Mouse (Mus musculus): ENCODE data around the gene Sbf1. TPM values are rescaled to one million over a fixed set of nuclear protein-coding genes. Genes with fewer than 3 reads are reported as not detected.

The Sbf1 gene
- polyA plus RNA-seq, 1 experiment from 2014 or later, result 78.3 TPM

DNA sequence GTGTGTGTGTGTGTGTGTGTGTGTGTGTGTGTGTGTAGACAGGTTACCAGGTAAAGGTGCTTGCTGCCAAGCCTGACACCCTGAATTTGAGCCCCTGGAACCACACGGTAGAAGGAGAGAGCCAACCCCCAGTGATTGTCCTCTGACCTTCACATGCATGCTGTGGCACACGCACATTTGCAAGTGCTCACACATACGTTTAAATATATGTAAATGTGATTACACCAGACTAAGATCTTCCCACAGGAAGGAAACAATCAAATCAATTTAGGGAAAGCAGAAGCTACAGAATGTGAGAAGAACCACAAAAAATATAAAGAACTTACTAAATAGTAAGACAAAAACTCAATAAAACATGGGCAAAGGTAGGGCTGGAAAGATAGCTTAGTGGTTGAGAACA is 25.0 kb upstream of the Sbf1 start:
- H3K9me3 ChIP-seq (replicated peaks), result no peaks in the 10 kb centered on the region
- WGBS, result 86% methylated on average over 3 of the region's 3 CpGs
- H3K27ac ChIP-seq (replicated peaks), result no peak overlapping the region
- H3K27me3 ChIP-seq (ENCODE audit: low read depth, poor library complexity, severe bottlenecking), result no peaks in the 10 kb centered on the region
- no peaks in the 10 kb centered on the region for H3K36me3 ChIP-seq
- H3K4me3 ChIP-seq, result no peak overlapping the region
- no peak for DNase-seq (ENCODE audit: low spot score)
- H3K4me1 ChIP-seq, result no peaks in the 10 kb centered on the region

DNA sequence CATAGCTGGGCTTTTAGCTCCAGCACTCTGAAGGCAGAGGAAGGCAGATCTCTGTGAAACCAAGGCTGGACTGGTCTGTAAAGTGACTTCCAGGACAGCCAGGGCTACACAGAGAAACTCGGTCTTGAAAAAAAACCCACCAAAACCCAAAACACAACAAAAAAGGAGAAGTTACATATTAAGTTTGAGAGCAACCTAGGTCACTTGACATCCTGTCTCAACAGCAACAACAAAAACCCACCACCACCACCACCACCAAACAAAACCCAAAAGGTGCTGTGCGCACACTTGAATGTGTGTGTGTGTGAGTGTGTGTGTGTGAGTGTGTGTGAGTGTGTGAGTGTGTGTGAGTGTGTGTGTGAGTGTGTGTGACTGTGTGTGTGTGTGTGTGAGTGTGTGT is 24.6 kb upstream of the Sbf1 start:
- no peak overlapping the region for H3K4me3 ChIP-seq
- no peaks in the 10 kb centered on the region for H3K9me3 ChIP-seq (replicated peaks)
- H3K27ac ChIP-seq (replicated peaks), result no peak overlapping the region
- DNase-seq (ENCODE audit: low spot score), result no peak
- WGBS, result 87% methylated on average over 2 of the region's 2 CpGs
- no peaks in the 10 kb centered on the region for H3K27me3 ChIP-seq (ENCODE audit: low read depth, poor library complexity, severe bottlenecking)
- no peaks in the 10 kb centered on the region for H3K36me3 ChIP-seq
- no peaks in the 10 kb centered on the region for H3K4me1 ChIP-seq

DNA sequence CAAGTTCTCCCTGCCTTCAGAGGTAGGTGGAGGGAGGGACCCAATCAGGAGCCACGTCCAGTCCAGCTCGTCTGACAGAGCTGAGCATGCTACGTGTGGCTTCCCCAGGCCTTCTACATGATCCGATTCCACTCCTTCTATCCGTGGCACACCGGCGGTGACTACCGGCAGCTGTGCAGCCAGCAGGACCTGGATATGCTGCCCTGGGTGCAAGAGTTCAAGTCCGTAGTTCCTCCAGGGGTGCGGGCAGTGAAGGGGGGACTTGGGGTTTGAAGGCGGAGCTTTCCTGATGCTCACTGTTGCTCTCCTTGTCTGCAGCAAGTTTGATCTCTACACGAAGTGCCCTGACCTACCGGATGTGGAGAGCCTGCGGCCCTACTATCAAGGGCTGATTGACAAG is 21.3 kb upstream of the Sbf1 start:
- 86% methylated on average over 14 of the region's 14 CpGs for WGBS
- DNase-seq (ENCODE audit: low spot score), result no peak
- H3K36me3 ChIP-seq, result no peaks in the 10 kb centered on the region

DNA sequence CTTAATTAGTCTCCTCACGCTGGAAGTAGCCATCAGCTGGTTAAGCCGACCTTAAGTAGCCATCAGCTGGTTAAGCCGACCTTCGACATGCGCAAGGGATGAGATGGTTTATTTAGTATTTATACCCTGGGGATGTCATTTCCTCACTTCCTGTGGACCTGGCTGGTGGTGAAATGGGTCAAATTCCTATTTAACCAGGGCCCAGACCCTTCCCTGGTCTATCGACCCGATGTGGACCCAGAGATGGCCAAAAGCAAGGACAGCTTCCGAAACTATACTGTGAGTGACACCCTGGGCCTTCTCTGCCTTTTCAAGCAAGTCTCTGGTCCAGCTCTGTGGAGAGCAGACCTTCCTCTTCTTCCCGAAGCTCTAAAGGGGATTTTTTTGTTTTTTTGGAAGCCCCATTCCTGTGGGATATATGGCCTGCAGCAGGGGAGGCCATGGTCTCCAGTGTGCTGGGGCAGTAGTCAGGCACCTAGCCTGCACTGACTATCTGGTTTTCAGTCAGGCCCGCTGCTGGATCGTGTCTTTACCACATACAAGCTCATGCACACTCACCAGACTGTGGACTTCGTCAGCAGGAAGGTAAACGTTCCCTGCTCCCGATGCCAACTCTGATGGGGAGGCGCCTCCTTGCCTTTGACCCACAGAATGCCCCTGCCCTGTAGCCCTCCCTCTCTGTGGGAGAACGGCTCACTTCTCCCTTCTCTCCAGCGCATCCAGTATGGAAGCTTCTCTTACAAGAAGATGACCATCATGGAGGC is 19.8 kb upstream of the Sbf1 start:
- H3K36me3 ChIP-seq, result no peaks in the 10 kb centered on the region
- 85% methylated on average over 17 of the region's 17 CpGs for WGBS

More for the DNA sequence above, 21.3 kb upstream of the Sbf1 start:
- H3K9me3 ChIP-seq (replicated peaks), result no peaks in the 10 kb centered on the region
- no peaks in the 10 kb centered on the region for H3K27me3 ChIP-seq (ENCODE audit: low read depth, poor library complexity, severe bottlenecking)
- H3K27ac ChIP-seq (replicated peaks), result no peak overlapping the region
- no peak overlapping the region for H3K4me3 ChIP-seq
- no peaks in the 10 kb centered on the region for H3K4me1 ChIP-seq

DNA sequence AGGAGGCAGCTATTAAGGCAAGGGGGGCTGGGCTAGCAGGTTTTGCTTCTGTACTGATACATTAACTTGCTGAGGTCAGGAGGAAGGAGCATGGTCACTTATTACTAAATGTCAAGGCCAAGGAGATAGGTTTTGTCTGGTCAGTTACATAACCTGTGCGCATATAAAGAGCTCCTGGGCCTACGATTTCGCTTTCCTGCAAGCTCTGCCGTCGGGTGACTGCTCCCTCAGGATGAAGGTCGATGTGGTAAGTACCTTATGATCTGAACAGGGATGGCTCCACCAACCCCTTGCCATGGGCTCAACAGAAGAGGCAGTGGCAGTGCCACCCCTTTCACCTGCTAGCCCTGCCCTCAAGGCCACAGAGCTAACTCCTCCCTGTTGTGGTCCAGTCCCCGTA is 19.2 kb upstream of the Sbf1 start, which contains the start of gene Miox:
Gene Miox, plus strand, starts transcription at position 128 of the 400 bp plus-strand sequence.
- H3K27me3 ChIP-seq (ENCODE audit: low read depth, poor library complexity, severe bottlenecking), result no peaks in the 10 kb centered on the region
- H3K27ac ChIP-seq (replicated peaks), result no peak within 1 kb of the TSS
- DNase-seq (ENCODE audit: low spot score), result no peak
- no peaks in the 10 kb centered on the region for H3K9me3 ChIP-seq (replicated peaks)
- H3K4me3 ChIP-seq, result no peak within 1 kb of the TSS
- WGBS, result 90% methylated on average over 7 of the region's 7 CpGs
- H3K36me3 ChIP-seq, result no peaks in the 10 kb centered on the region
- no peaks in the 10 kb centered on the region for H3K4me1 ChIP-seq

More for the DNA sequence above, 19.8 kb upstream of the Sbf1 start:
- no peak overlapping the region for H3K4me3 ChIP-seq
- H3K9me3 ChIP-seq (replicated peaks), result no peaks in the 10 kb centered on the region
- no peak overlapping the region for H3K27ac ChIP-seq (replicated peaks)
- H3K27me3 ChIP-seq (ENCODE audit: low read depth, poor library complexity, severe bottlenecking), result no peaks in the 10 kb centered on the region
- no peak for DNase-seq (ENCODE audit: low spot score)
- H3K4me1 ChIP-seq, result no peaks in the 10 kb centered on the region

DNA sequence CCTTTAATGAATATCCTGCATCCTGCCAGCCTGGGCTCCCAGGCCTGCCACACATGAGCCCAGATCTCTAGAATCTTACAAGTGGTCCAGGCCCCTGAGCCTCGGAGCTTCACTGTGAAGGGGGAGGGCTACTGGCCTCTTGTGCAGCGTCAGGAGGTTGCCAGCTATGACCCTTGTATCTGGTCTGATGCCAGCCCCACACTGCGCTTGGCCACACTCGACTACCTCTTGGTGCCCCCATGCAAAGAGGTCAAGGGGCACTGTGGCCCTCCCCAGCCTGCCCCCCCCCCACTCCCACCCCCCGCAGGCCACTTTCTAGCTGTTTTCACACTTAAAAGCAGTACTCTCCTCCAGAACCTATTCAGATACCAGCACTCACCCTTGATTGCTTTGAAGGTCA is 11.3 kb upstream of the Sbf1 start:
- H3K36me3 ChIP-seq, result no peaks in the 10 kb centered on the region
- no peak for DNase-seq (ENCODE audit: low spot score)
- no peak overlapping the region for H3K27ac ChIP-seq (replicated peaks)
- WGBS, result 68% methylated on average over 5 of the region's 5 CpGs
- no peaks in the 10 kb centered on the region for H3K9me3 ChIP-seq (replicated peaks)
- H3K27me3 ChIP-seq (ENCODE audit: low read depth, poor library complexity, severe bottlenecking), result peaks cover 26% of the 10 kb centered on the region
- H3K4me3 ChIP-seq, result no peak overlapping the region
- H3K4me1 ChIP-seq, result peaks cover 11% of the 10 kb centered on the region

DNA sequence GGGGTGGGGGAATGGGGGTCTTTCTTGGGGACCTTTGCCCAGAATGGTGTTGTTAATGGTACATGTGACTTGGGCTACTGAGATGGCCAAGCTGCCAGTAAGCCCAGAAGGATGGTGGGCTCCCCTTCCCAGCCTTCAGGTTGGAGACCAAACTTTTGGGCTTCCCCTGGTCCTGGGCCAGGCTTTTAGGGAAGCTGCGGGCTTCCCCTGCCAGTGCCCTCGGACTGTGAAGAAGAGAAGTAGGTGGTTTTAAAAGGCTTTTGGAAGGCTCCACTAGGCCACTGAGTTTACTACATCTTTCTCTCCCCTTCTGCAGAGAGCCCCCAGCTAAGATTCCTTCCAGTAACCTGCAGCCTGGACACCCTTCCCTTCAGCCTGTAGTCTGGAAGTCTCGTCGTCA is 8.5 kb upstream of the Sbf1 start:
- Histone ChIP-seq H3K4me1 (peaks cover 11% of the 10 kb centered on the region), H3K27me3 (ENCODE audit: low read depth, poor library complexity, severe bottlenecking) (peaks cover 26% of the 10 kb centered on the region), H3K36me3 (no peaks in the 10 kb centered on the region), H3K27ac (replicated peaks) (no peak overlapping the region), H3K4me3 (no peak overlapping the region), H3K9me3 (replicated peaks) (no peaks in the 10 kb centered on the region)
- whole genome bisulfite sequencing, result 92% methylated on average over 4 of the region's 4 CpGs
- DNase-seq (ENCODE audit: low spot score), result no peak

DNA sequence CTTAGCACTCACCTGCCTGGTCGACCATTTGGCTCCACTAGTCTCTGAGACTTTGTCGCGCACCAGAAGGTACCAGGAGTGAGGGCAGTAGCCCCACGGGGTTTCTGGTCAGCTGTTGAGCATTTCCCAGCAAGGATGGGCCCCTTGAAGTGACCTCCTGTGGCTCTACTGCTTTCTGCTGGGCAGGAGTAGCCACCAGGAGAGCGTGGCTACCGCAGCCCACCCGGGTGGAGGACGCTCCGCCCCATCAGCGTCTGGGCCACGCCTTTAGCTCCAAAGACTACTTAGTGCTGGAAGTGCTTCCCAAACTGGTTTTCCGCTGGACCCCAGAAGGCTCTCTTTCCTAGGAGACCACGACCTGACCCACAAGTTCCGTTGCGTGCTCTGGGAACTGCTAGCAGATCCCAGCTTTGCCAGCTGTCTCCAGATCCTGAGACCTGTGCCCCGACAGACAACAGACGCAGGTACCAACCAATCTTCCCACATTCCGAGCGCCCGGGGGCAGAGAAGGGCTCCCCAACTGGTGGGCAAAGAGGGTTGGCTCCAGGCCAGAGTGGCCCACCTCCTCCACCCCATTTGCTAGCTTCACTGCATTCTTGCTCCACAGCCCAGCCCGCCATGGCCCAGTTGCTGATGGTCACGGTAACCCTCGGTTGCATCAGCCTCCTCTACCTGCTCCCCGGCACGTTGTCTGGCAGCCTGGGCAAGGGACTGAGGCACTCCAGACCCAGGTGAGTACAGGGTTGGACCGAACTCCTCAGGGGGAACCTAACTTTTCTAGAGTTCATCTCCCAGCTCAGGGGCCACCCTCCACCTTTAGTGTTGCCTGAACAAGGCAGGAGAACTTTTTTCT is 7.8 kb upstream of the Sbf1 start, which contains the start of gene Adm2:
Gene Adm2, plus strand, starts transcription at position 51 of the 853 bp plus-strand sequence.
- Histone ChIP-seq H3K4me1 (peaks cover 11% of the 10 kb centered on the region), H3K4me3 (peak within 1 kb of the TSS; percentile 39), H3K27ac (replicated peaks) (no peak within 1 kb of the TSS; the same call in 1 of the 2 replicates), H3K36me3 (no peaks in the 10 kb centered on the region), H3K27me3 (ENCODE audit: low read depth, poor library complexity, severe bottlenecking) (peaks cover 26% of the 10 kb centered on the region), H3K9me3 (replicated peaks) (no peaks in the 10 kb centered on the region)
- DNase-seq (ENCODE audit: low spot score), result no peak
- 10% methylated on average over 26 of the region's 26 CpGs for WGBS

DNA sequence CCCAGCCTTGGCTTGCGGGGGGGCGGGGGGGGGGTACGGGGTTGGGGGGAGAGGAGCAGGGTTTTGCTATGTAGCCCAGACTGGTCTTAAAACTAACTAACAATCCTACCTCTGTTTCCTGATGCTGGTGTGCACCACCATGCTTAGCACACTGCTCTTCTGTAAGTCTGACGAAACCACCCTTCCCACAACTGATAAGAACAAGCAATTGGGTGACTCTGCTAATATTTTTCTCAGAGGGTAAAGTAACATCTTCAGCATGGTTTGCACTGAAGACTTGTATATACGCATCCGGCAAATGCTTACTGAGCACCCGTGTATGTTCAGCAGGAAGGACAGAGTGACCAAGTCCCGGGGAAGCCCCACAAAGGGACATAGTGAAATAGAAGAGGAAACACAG is 6.2 kb upstream of the Sbf1 start:
- DNase-seq (ENCODE audit: low spot score), result no peak
- 81% methylated on average over 8 of the region's 8 CpGs for WGBS
- no peaks in the 10 kb centered on the region for H3K9me3 ChIP-seq (replicated peaks)
- H3K36me3 ChIP-seq, result no peaks in the 10 kb centered on the region
- H3K27ac ChIP-seq (replicated peaks), result no peak overlapping the region
- peaks cover 11% of the 10 kb centered on the region for H3K4me1 ChIP-seq
- no peak overlapping the region for H3K4me3 ChIP-seq
- H3K27me3 ChIP-seq (ENCODE audit: low read depth, poor library complexity, severe bottlenecking), result peaks cover 26% of the 10 kb centered on the region

DNA sequence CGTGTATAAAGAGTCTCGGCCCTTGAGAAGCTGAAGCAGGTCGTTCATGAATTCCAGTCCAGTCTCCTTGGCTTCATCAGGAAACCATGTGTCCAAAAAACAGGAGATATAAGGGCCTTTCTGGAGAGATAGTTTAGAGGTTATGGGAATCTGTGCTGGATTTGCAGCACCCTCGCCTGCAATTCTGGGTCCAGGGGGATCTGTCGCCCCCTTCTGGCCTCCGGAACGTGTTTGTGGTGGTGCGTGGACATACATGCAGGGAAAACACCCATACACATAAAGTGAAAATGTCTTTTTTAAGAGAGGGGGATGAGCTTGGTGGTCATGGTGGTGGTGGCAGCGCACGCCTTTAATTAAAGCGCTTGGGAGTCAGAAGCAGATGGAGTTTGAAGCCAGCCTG is 1.0 kb upstream of the Sbf1 start:
- Histone ChIP-seq H3K4me3 (peak overlapping the region; percentile 96), H3K27ac (replicated peaks) (peak overlapping the region; percentile 92; the same call in 1 of the 2 replicates), H3K4me1 (peaks cover 31% of the 10 kb centered on the region), H3K36me3 (no peaks in the 10 kb centered on the region), H3K27me3 (ENCODE audit: low read depth, poor library complexity, severe bottlenecking) (no peaks in the 10 kb centered on the region), H3K9me3 (replicated peaks) (no peaks in the 10 kb centered on the region)
- no peak for DNase-seq (ENCODE audit: low spot score)
- whole genome bisulfite sequencing, result 61% methylated on average over 11 of the region's 11 CpGs

DNA sequence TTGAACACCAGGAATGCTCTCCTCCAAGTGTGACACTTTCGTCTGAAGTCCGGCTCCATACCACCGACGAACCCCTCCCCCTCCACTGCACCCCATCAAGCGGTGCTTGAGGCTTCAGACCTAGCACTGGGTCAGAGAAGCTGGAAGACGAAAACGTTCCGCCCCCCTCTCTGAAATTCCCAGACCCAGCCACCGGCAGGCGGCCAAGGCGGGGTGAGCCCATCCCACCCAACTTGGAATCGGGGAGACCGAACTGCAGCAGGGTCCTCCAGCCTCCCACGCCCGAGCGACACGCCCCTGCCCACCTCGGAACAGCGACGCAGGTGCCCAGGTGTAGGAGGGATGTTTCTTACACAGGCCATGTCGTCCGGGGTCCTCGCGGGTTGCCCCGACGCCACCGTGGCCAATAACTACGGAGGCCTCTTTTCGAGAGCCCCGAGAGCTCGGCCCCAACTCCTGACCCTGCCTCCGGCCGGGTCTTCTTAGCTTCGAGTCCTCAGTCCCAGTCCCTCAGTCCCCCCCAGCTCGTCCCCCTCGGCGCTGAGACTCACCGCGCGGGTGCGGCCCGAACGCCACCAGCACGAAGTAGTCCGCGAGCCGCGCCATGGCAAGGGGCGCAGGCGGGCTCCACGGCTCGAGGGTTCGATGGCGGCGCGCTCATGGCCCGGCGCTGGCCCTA is 461 bp downstream of the Sbf1 start:
- Histone ChIP-seq H3K4me1 (peaks cover 36% of the 10 kb centered on the region), H3K4me3 (peak overlapping the region; percentile 96), H3K27me3 (ENCODE audit: low read depth, poor library complexity, severe bottlenecking) (no peaks in the 10 kb centered on the region), H3K9me3 (replicated peaks) (no peaks in the 10 kb centered on the region), H3K27ac (replicated peaks) (peak overlapping the region; percentile 92), H3K36me3 (no peaks in the 10 kb centered on the region)
- peak; percentile 42 for DNase-seq (ENCODE audit: low spot score)
- under 1% methylated on average over 57 of the region's 58 CpGs for whole genome bisulfite sequencing

DNA sequence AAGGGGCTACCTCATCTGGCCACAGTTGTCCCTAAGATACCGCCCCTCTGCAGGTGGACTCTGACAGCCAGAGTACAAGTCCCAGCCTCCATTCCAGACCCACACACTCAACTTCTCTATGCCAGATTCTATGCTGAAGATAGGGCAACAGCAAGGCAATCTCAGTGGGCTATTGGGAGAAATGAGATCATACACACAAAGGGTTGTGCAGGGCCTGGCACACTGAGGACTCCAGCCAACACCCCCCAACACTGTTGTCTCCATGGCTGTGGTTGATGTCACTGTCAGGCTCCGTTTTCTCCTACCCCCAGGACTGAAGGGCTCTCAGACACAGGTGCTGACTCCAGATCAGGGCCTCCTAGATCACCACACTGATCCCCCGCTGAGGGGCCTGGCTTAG is 1.0 kb downstream of the Sbf1 start:
- Histone ChIP-seq H3K27ac (replicated peaks) (peak overlapping the region; percentile 92), H3K9me3 (replicated peaks) (no peaks in the 10 kb centered on the region), H3K4me3 (peak overlapping the region; percentile 96), H3K4me1 (peaks cover 36% of the 10 kb centered on the region), H3K27me3 (ENCODE audit: low read depth, poor library complexity, severe bottlenecking) (no peaks in the 10 kb centered on the region), H3K36me3 (no peaks in the 10 kb centered on the region)
- no peak for DNase-seq (ENCODE audit: low spot score)
- 28% methylated on average over 3 of the region's 3 CpGs for WGBS

Measured in midbrain, embryonic 10.5 days (tissue).